Comparison of ENCODE assay signal across 10 mouse cellular contexts in the genomic region with DNA sequence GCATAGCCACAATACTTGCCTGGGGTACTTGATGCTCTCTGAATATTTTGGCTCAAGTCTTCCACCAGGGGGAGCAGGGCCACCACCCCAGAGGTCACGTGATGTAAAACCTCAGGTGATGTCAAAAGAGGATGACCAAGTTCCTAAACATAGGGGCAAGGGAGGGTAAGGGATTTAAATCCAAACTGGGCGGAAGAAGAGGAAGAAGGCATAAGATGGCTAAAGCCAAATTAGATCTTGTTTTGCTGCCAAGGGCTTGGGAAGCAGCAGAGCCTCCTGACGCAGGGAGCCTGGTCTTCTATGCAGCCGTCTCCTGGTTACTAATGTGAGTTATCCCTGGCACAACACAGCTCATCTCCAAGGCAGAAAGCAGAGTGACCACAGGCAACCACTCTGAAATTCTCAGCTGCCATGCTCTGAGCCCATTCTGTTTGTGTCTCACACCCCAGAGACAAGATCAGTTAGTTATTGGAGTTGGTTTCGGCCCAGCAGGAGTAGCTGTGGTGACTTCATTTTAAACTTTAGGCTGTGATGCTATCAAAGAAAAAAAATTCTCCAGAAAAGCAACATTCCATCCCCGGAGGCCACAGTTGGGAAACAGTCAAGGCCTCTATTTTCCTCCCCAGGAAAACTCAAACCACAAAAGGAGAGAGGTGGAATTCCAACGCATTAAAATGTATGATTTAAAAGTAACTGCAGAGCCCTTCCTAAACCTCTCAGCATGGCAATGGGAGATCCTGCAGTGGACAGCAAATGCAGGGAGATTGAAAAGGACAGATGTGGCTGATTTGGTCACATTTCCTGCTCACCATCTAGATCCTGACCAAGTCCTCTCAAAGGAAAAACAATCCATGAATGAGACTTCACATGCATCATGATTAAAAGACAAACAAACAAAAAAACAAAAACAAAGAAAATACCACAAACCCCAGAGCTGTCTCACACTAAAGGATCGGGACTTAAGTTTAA.
DNase-seq lines count a peak whose midpoint lies in the region; ATAC-seq and TF ChIP-seq lines count a peak whose summit lies in the region.
"Had no signal": no experiment of that assay in that cellular context is flagged by ENCODE, and none has a peak within 500 bp of the region (broad histone marks: within the 10 kb centered on the region; RNA-seq: fewer than 3 reads in every experiment).

No protein-coding gene starts in this region.

- peak; percentile 53 for TF ChIP-seq CTCF in heart, postnatal 0 days (IDR thresholded peaks at IDR 0.05; ENCODE audit: low read depth)

- no peak overlapping the region for H3K9ac ChIP-seq in heart, postnatal 0 days (replicated peaks; ENCODE audit: low read depth, low read length)
- H3K9ac ChIP-seq in heart, embryonic 11.5 days (ENCODE audit: low read depth, low read length): no peak overlapping the region
- H3K9ac ChIP-seq in hindbrain, embryonic 15.5 days: no peak overlapping the region
- H3K9ac ChIP-seq: heart, embryonic 15.5 days; midbrain, embryonic 12.5 days had no signal

- H3K36me3 ChIP-seq in heart, postnatal 0 days (replicated peaks; ENCODE audit: control insufficient read depth, insufficient read depth, low read length): no peaks in the 10 kb centered on the region
- H3K36me3 ChIP-seq in heart, embryonic 11.5 days (ENCODE audit: control insufficient read depth, insufficient read depth, low read length): no peaks in the 10 kb centered on the region
- H3K36me3 ChIP-seq in hindbrain, embryonic 15.5 days: no peaks in the 10 kb centered on the region
- no peaks in the 10 kb centered on the region for H3K36me3 ChIP-seq in midbrain, embryonic 10.5 days
- H3K36me3 ChIP-seq: heart, embryonic 15.5 days; midbrain, embryonic 12.5 days had no signal

- no peaks in the 10 kb centered on the region for H3K9me3 ChIP-seq in heart, postnatal 0 days (replicated peaks; ENCODE audit: control insufficient read depth, low read length)
- H3K9me3 ChIP-seq in heart, embryonic 11.5 days (replicated peaks; ENCODE audit: control insufficient read depth, low read length): no peaks in the 10 kb centered on the region; the same call in 1 of the 2 replicates
- no peaks in the 10 kb centered on the region for H3K9me3 ChIP-seq in hindbrain, embryonic 15.5 days
- no peaks in the 10 kb centered on the region for H3K9me3 ChIP-seq in midbrain, embryonic 10.5 days (replicated peaks)
- H3K9me3 ChIP-seq: midbrain, embryonic 12.5 days had no signal

- H3K4me3 ChIP-seq in heart, postnatal 0 days (ENCODE audit: low read depth, low read length): no peak overlapping the region
- H3K4me3 ChIP-seq in heart, embryonic 11.5 days (ENCODE audit: low read depth, low read length): no peak overlapping the region
- H3K4me3 ChIP-seq in hindbrain, embryonic 15.5 days: no peak overlapping the region
- no peak overlapping the region for H3K4me3 ChIP-seq in midbrain, embryonic 10.5 days
- H3K4me3 ChIP-seq: heart, embryonic 15.5 days; midbrain, embryonic 12.5 days had no signal

- H3K4me1 ChIP-seq in heart, postnatal 0 days (ENCODE audit: control insufficient read depth, insufficient read depth): peaks cover 5% of the 10 kb centered on the region; the same call in 1 of the 2 replicates
- H3K4me1 ChIP-seq in heart, embryonic 11.5 days (ENCODE audit: control insufficient read depth, insufficient read depth, low read length): no peaks in the 10 kb centered on the region
- H3K4me1 ChIP-seq in hindbrain, embryonic 15.5 days (replicated peaks): peaks cover 44% of the 10 kb centered on the region
- H3K4me1 ChIP-seq in midbrain, embryonic 10.5 days: no peaks in the 10 kb centered on the region
- H3K4me1 ChIP-seq: midbrain, embryonic 12.5 days had no signal

- no peak overlapping the region for H3K4me2 ChIP-seq in heart, postnatal 0 days (ENCODE audit: low read depth, low read length)
- H3K4me2 ChIP-seq in heart, embryonic 11.5 days: no peak overlapping the region
- no peak overlapping the region for H3K4me2 ChIP-seq in hindbrain, embryonic 15.5 days
- H3K4me2 ChIP-seq: heart, embryonic 15.5 days; midbrain, embryonic 12.5 days had no signal

- H3K27ac ChIP-seq in heart, postnatal 0 days (ENCODE audit: low read depth): no peak overlapping the region
- no peak overlapping the region for H3K27ac ChIP-seq in heart, embryonic 11.5 days (ENCODE audit: low read depth, low read length)
- H3K27ac ChIP-seq in hindbrain, embryonic 15.5 days (replicated peaks): peak overlapping the region; percentile 61
- no peak overlapping the region for H3K27ac ChIP-seq in midbrain, embryonic 10.5 days (replicated peaks)
- H3K27ac ChIP-seq: heart, embryonic 15.5 days; midbrain, embryonic 12.5 days had no signal

- WGBS in heart, postnatal 0 days: 76% methylated on average over 8 of the region's 8 CpGs
- 78% methylated on average over 8 of the region's 8 CpGs for WGBS in heart, embryonic 11.5 days (ENCODE audit: insufficient replicate concordance)
- 67% methylated on average over 8 of the region's 8 CpGs for WGBS in hindbrain, embryonic 15.5 days
- WGBS in midbrain, embryonic 10.5 days: 80% methylated on average over 8 of the region's 8 CpGs

- no peak for ATAC-seq in heart, postnatal 0 days (ENCODE audit: insufficient read depth, low read depth)
- no peak for ATAC-seq in heart, embryonic 11.5 days (replicated peaks; ENCODE audit: insufficient number of reproducible peaks, low FRiP score, low TSS enrichment)
- peak; percentile 52; the same call in 1 of the 2 replicates for ATAC-seq in hindbrain, embryonic 15.5 days (ENCODE audit: low FRiP score, low read depth)

- no peaks in the 10 kb centered on the region for H3K27me3 ChIP-seq in heart, postnatal 0 days (ENCODE audit: control insufficient read depth, insufficient read depth, low read length)
- H3K27me3 ChIP-seq in heart, embryonic 11.5 days (ENCODE audit: control insufficient read depth, insufficient read depth, low read length): no peaks in the 10 kb centered on the region
- H3K27me3 ChIP-seq in hindbrain, embryonic 15.5 days: no peaks in the 10 kb centered on the region
- no peaks in the 10 kb centered on the region for H3K27me3 ChIP-seq in midbrain, embryonic 10.5 days (ENCODE audit: low read depth, poor library complexity, severe bottlenecking)
- H3K27me3 ChIP-seq: heart, embryonic 15.5 days; midbrain, embryonic 12.5 days had no signal

- TF ChIP-seq EP300 in heart, postnatal 0 days (IDR thresholded peaks at IDR 0.05; ENCODE audit: low read depth): no peak

- no peak for DNase-seq in heart, postnatal 0 days (ENCODE audit: low spot score)
- DNase-seq in 3T3-L1 (ENCODE audit: low read depth, low spot score): peak; percentile 83
- DNase-seq in adrenal gland, adult 8-10 months: peak; percentile 3
- DNase-seq in urinary bladder, postnatal 36 days (ENCODE audit: low spot score in 2 of 2): no peak
- DNase-seq in midbrain, embryonic 10.5 days (ENCODE audit: low spot score): no peak
- DNase-seq in embryo, embryonic 11 days: no peak

Comparison
In these comparisons a context has a peak if more than half of its experiments do, and no peak if none do; other contexts are left out.
1. DNase-seq: peak in 3T3-L1 (single experiment) and adrenal gland, adult 8-10 months (single experiment); none in heart, postnatal 0 days (single experiment), urinary bladder, postnatal 36 days (0 of 2), midbrain, embryonic 10.5 days (single experiment) and embryo, embryonic 11 days (single experiment).